Mouse (Mus musculus): ENCODE results near the gene Elmo1. TPM values are rescaled to one million over a fixed set of nuclear protein-coding genes. Genes with fewer than 3 reads are reported as not detected.
"Not testable (repeated sequence)": the region's sequence is repeated elsewhere in the genome, so short reads cannot be mapped to it uniquely, and the experiment has no call there.

The Elmo1 gene
- total and polyA plus RNA-seq, 3 experiments, result 5.2 to 7.6 TPM; not detected in 1

DNA sequence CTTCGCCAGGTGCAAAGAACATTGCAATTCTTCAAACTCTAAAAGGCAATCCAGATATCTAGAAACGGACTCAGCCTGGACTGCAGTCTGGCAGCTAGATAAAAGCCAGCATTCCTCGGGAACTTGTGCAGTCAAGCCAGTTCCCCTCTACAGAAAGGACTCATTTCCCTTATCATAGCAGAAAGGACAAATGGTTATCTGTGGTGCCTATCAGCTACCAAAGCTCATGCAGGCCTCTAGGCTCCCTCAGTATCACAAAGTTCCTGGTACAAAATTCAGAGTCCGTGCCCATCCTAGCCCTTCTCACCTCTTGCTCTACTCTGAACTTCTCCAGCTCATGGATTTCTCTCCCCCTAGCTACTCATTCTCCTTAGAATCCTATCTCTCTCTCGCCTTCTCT lies 542.1 kb downstream of the Elmo1 start:
- Histone ChIP-seq H3K27me3 (ENCODE audit: control insufficient read depth in 1 of 2, insufficient read depth in 2 of 2, low read length in 2 of 2) (no peaks in the 10 kb centered on the region), H3K9ac (ENCODE audit: control insufficient read depth, low read depth, low read length, poor library complexity, severe bottlenecking) (no peak overlapping the region), H3K4me1 (ENCODE audit: control insufficient read depth in 1 of 2, insufficient read depth in 2 of 2, low read length in 2 of 2) (no peaks in the 10 kb centered on the region), H3K9me3 (replicated peaks; ENCODE audit: insufficient read depth, low read length) (no peaks in the 10 kb centered on the region), H3K4me3 (ENCODE audit: control insufficient read depth in 1 of 2, insufficient read depth in 1 of 2, low read depth in 2 of 2, low read length in 2 of 2) (no peak overlapping the region), H3K27ac (ENCODE audit: control insufficient read depth, low read depth, low read length) (no peak overlapping the region), H3K79me2 (ENCODE audit: control insufficient read depth, insufficient read depth, low read length, poor library complexity) (no peaks in the 10 kb centered on the region), H3K36me3 (ENCODE audit: control insufficient read depth in 1 of 2, insufficient read depth in 2 of 2, low read length in 2 of 2) (no peaks in the 10 kb centered on the region)
- DNase-seq (ENCODE audit: low read depth, low spot score), result no peak
- TF ChIP-seq MAZ (IDR thresholded peaks at IDR 0.05; ENCODE audit: low read depth, low read length) (no peak), SMC3 (IDR thresholded peaks at IDR 0.05; ENCODE audit: low read depth, low read length) (no peak), BHLHE40 (IDR thresholded peaks at IDR 0.05; ENCODE audit: borderline replicate concordance, low read depth, low read length) (no peak), HCFC1 (IDR thresholded peaks at IDR 0.05; ENCODE audit: low read depth, low read length) (no peak), USF2 (IDR thresholded peaks at IDR 0.05; ENCODE audit: borderline replicate concordance in 1 of 2, insufficient read depth in 1 of 2, low read depth in 1 of 2, low read length in 2 of 2) (no peak), ZKSCAN1 (IDR thresholded peaks at IDR 0.05; ENCODE audit: low read depth, low read length) (no peak), ELF1 (IDR thresholded peaks at IDR 0.05; ENCODE audit: low read depth, low read length) (no peak), MYC (IDR thresholded peaks at IDR 0.05; ENCODE audit: low read depth, low read length) (no peak), JUND (IDR thresholded peaks at IDR 0.05; ENCODE audit: low read depth, low read length) (no peak), UBTF (IDR thresholded peaks at IDR 0.05; ENCODE audit: borderline replicate concordance, insufficient read depth, low read depth, low read length) (no peak)

DNA sequence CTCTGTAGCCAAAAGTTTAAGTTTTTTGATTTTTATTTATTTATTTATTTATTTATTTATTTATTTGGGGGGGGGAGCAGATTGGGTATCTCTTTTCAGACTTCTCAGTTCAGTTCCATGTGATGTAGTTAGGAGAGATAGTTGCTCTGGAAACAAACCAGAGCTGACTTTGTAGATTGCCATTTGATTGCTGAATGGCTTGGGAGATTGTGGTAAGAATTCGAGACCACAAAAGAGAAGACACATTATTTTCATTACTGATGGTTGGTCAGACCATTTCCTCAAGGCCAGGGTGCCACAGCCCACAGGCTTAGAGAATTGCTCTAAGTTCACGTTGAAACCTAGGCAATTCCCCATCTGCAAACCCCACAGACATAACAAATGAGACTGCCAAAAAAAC lies 544.3 kb downstream of the Elmo1 start:
- not testable (repeated sequence) for DNase-seq (ENCODE audit: low read depth, low spot score); H3K79me2 ChIP-seq (ENCODE audit: control insufficient read depth, insufficient read depth, low read length, poor library complexity); H3K9me3 ChIP-seq (replicated peaks; ENCODE audit: insufficient read depth, low read length); H3K4me1 ChIP-seq (ENCODE audit: control insufficient read depth in 1 of 2, insufficient read depth in 2 of 2, low read length in 2 of 2); H3K27ac ChIP-seq (ENCODE audit: control insufficient read depth, low read depth, low read length); H3K36me3 ChIP-seq (ENCODE audit: control insufficient read depth in 1 of 2, insufficient read depth in 2 of 2, low read length in 2 of 2); H3K27me3 ChIP-seq (ENCODE audit: control insufficient read depth in 1 of 2, insufficient read depth in 2 of 2, low read length in 2 of 2); H3K9ac ChIP-seq (ENCODE audit: control insufficient read depth, low read depth, low read length, poor library complexity, severe bottlenecking); H3K4me3 ChIP-seq (ENCODE audit: control insufficient read depth in 1 of 2, insufficient read depth in 1 of 2, low read depth in 2 of 2, low read length in 2 of 2)

DNA sequence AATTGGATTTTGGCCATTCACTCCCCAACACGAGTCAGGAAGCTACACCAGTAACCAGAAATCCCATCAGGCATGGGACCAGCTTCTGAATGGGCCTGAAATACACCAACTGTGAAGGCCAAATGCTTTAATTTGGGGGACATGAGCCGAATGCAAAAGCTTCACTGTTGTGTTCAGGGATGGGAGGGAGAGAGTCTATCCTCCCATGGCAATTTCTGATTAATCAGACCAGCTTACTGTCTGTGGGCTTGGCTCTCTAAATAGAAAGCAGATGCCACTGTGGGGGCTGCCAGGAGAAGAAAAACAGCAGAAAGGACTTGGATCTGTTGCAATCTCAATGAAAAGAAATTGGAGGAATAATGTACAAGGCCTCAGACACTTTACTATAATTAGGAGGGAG lies 545.2 kb downstream of the Elmo1 start:
- Histone ChIP-seq H3K9me3 (replicated peaks; ENCODE audit: insufficient read depth, low read length) (no peaks in the 10 kb centered on the region), H3K4me1 (ENCODE audit: control insufficient read depth in 1 of 2, insufficient read depth in 2 of 2, low read length in 2 of 2) (no peaks in the 10 kb centered on the region), H3K9ac (ENCODE audit: control insufficient read depth, low read depth, low read length, poor library complexity, severe bottlenecking) (no peak overlapping the region), H3K4me3 (ENCODE audit: control insufficient read depth in 1 of 2, insufficient read depth in 1 of 2, low read depth in 2 of 2, low read length in 2 of 2) (no peak overlapping the region), H3K27me3 (ENCODE audit: control insufficient read depth in 1 of 2, insufficient read depth in 2 of 2, low read length in 2 of 2) (no peaks in the 10 kb centered on the region), H3K36me3 (ENCODE audit: control insufficient read depth in 1 of 2, insufficient read depth in 2 of 2, low read length in 2 of 2) (no peaks in the 10 kb centered on the region), H3K79me2 (ENCODE audit: control insufficient read depth, insufficient read depth, low read length, poor library complexity) (no peaks in the 10 kb centered on the region), H3K27ac (ENCODE audit: control insufficient read depth, low read depth, low read length) (no peak overlapping the region)
- no peak for DNase-seq (ENCODE audit: low read depth, low spot score)
- TF ChIP-seq USF2 (IDR thresholded peaks at IDR 0.05; ENCODE audit: borderline replicate concordance in 1 of 2, insufficient read depth in 1 of 2, low read depth in 1 of 2, low read length in 2 of 2) (no peak), MEF2A (IDR thresholded peaks at IDR 0.05; ENCODE audit: extremely low read depth, insufficient replicate concordance, low read depth, low read length, poor library complexity, severe bottlenecking) (no peak), BHLHE40 (IDR thresholded peaks at IDR 0.05; ENCODE audit: borderline replicate concordance, low read depth, low read length) (no peak), KAT2A (conservative IDR thresholded peaks at IDR 0.05; ENCODE audit: low read depth, low read length) (no peak), TBP (IDR thresholded peaks at IDR 0.05; ENCODE audit: low read depth, low read length) (no peak), MAX (IDR thresholded peaks at IDR 0.05; ENCODE audit: low read length) (no peak), POLR2A (IDR thresholded peaks at IDR 0.05; ENCODE audit: control insufficient read depth in 1 of 2, insufficient read depth in 1 of 2, low read depth in 1 of 2, low read length in 2 of 2, poor library complexity in 1 of 2) (no peak), TCF12 (IDR thresholded peaks at IDR 0.05; ENCODE audit: low read depth, low read length) (no peak), RCOR1 (IDR thresholded peaks at IDR 0.05; ENCODE audit: low read depth, low read length) (no peak), MAFK (IDR thresholded peaks at IDR 0.05; ENCODE audit: borderline replicate concordance, low read depth, low read length) (no peak), UBTF (IDR thresholded peaks at IDR 0.05; ENCODE audit: borderline replicate concordance, insufficient read depth, low read depth, low read length) (no peak), RAD21 (IDR thresholded peaks at IDR 0.05; ENCODE audit: low read depth, low read length) (no peak), CTCF (IDR thresholded peaks at IDR 0.05 in 2 of 3, conservative IDR thresholded peaks at IDR 0.05 in 1 of 3; ENCODE audit: control insufficient read depth in 1 of 3, insufficient read depth in 1 of 3, low read depth in 2 of 3, low read length in 3 of 3, poor library complexity in 1 of 3, severe bottlenecking in 1 of 3) (no peak), MAZ (IDR thresholded peaks at IDR 0.05; ENCODE audit: low read depth, low read length) (no peak), ZMIZ1 (IDR thresholded peaks at IDR 0.05; ENCODE audit: low read depth, low read length) (no peak)
